Mouse (Mus musculus) bone marrow macrophage, adult 2 months (primary cell): Measurements from ENCODE around the gene Tns3.

ENCODE experiments used
- CTCF ChIP-seq: IDR thresholded peaks from 2 replicates; pipeline ENCODE4 v1.5.1; 2012; ENCODE audit warnings: low read depth, mild to moderate bottlenecking, low read length, moderate library complexity
- POLR2A ChIP-seq: IDR thresholded peaks from 2 replicates; pipeline ENCODE4 v1.6.1; 2012; ENCODE audit warnings: mild to moderate bottlenecking, low read depth, low read length, borderline replicate concordance

DNA sequence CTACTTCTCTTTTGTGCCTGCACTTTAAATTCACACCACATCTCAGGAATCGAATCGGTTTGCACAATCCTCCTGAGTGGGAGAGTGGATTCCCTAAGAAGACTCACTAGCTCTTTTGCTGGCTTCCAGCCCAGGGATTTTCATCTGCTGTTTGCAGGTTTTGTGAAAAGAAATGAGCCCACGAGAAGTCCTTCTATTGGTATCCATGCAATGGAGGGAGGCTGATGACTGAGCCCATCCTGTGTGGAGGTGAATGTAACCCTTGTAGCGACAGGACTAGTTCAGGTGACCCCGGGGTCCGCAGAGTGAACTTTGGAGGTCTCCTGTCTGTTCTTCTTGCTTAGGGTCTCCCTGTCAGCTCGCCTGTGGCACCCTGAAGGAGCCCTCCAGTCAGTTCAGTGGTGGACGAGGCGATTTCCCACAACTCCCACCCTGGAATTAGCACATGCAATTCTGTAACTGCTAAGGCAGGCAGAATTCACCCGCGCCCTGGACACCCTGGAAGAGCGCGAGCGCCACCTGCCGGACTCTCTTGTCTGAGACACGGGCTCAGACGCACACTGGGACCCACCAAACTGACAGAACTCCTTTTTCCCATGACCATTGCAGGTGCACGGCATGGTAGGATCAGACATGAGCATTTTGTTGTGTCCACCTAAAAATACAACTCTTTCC, 259.0 kb downstream of the Tns3 start:
- peak; percentile 88 for TF ChIP-seq CTCF
- no peak for TF ChIP-seq POLR2A
